Mouse (Mus musculus): ENCODE measurements around the gene Cnih3.

GRCm38 (mm10) chr1:181462051-181462905 lies 109.8 kb downstream of the Cnih3 start:
- TF ChIP-seq POLR2A (IDR thresholded peaks at IDR 0.05; ENCODE audit: borderline replicate concordance, control insufficient read depth, low read depth, low read length) (no peak), CTCF (IDR thresholded peaks at IDR 0.05; ENCODE audit: control insufficient read depth, insufficient read depth, low read length) (no peak)

All from bone marrow, adult 2 months (tissue).